Mouse (Mus musculus) heart, postnatal 14 days (tissue): ENCODE results near the gene Tjap1. TPM values are rescaled to one million over a fixed set of nuclear protein-coding genes. Genes with fewer than 3 reads are reported as not detected.

ENCODE experiments used
- microRNA-seq, 2 experiments: library from miRNA; unstranded; fragments of <30 nt; microRNA quantifications; one replicate each; pipeline ENCODE4 v1.2.0; 2021 to 2022
- total RNA-seq, 2 experiments: library from RNA; stranded (reverse); gene quantifications; 2 replicates each; pipeline ENCODE4 v1.2.3; 2021

Gene Tjap1
- total RNA-seq, 2 experiments from 2014 or later, result 40.6 to 42.9 TPM

Small RNA genes lying within 50 kb of the gene (microRNA-seq; reads per million reads assigned to microRNA genes)
- 0 reads per million in 2 experiments for gene Mir693

Other genes starting within 250 kb of the Tjap1 start
- gene Mrps18a, start 172.0 kb downstream of the Tjap1 start, total RNA-seq, result 100 to 1,000 TPM; 115 to 119 TPM
- gene Rsph9, start 138.8 kb downstream of the Tjap1 start, total RNA-seq, result 1 to 10 TPM; 1.1 to 1.4 TPM
- 10 to 100 TPM; 22.2 to 27.6 TPM for gene Mad2l1bp, start 129.5 kb downstream of the Tjap1 start, total RNA-seq
- 10 to 100 TPM; 85.3 TPM for gene Gtpbp2, start 122.0 kb downstream of the Tjap1 start, total RNA-seq
- 10 to 100 TPM in 1 of 2 experiments, 1 to 10 TPM in 1; 9.7 to 10.6 TPM for gene Polh, start 80.4 kb downstream of the Tjap1 start, total RNA-seq
- 10 to 100 TPM; 18.7 to 20.6 TPM for gene Xpo5, start 80.2 kb downstream of the Tjap1 start, total RNA-seq
- 10 to 100 TPM; 19.1 to 27.3 TPM for gene Polr1c, start 35.0 kb downstream of the Tjap1 start, total RNA-seq
- gene Yipf3, start 34.9 kb downstream of the Tjap1 start, total RNA-seq, result 10 to 100 TPM; 72.4 to 77.7 TPM
- gene Lrrc73, start 29.5 kb downstream of the Tjap1 start, total RNA-seq, result under 1 TPM; 0.50 to 0.85 TPM
- gene Dlk2, start 14.4 kb upstream of the Tjap1 start, total RNA-seq, result under 1 TPM; 0.68 to 0.84 TPM
- 1 to 10 TPM; 4.6 to 5.4 TPM for gene Abcc10, start 45.3 kb upstream of the Tjap1 start, total RNA-seq
- 10 to 100 TPM; 19.2 TPM for gene Zfp318, start 100.7 kb upstream of the Tjap1 start, total RNA-seq
- gene Crip3, start 145.9 kb upstream of the Tjap1 start, total RNA-seq, result 1 to 10 TPM in 1 of 2 experiments, under 1 TPM in 1; 0.79 to 2.3 TPM
- gene Slc22a7, start 155.4 kb upstream of the Tjap1 start, total RNA-seq, result not detected
- gene Ttbk1, start 204.6 kb upstream of the Tjap1 start, total RNA-seq, result under 1 TPM; 0.29 to 0.48 TPM
- 1 to 10 TPM; 2.1 to 2.4 TPM for gene Dnph1, start 213.7 kb upstream of the Tjap1 start, total RNA-seq